Mouse (Mus musculus) stomach, embryonic 16.5 days (tissue): Measurements from ENCODE around the gene Krtcap2. TPM values are rescaled to one million over a fixed set of nuclear protein-coding genes. Genes with fewer than 3 reads are reported as not detected.
A peak's percentile ranks its signal among the peaks of the same experiment; 100 is the strongest.

Experiments used
- ATAC-seq: fragments of 200-750 bp; cut with Nextera tagmentation; 2 replicates; pipeline ENCODE4 v1.8.0; 2017; ENCODE audit warnings: moderate number of reproducible peaks, moderate TSS enrichment; ENCODE audit not compliant: insufficient read depth, low FRiP score
- H3K27ac ChIP-seq: fragments of 300-500 bp; sonication (generic); 2 replicates; pipeline ENCODE4 v1.5.1; 2014; ENCODE audit warnings: low read length
- H3K27me3 ChIP-seq: fragments of 300-500 bp; sonication (generic); 2 replicates; pipeline ENCODE4 v1.6.1; 2014; ENCODE audit warnings: low read length, control low read depth, mixed read lengths; ENCODE audit not compliant: control insufficient read depth, insufficient read depth
- H3K36me3 ChIP-seq: fragments of 300-500 bp; sonication (generic); 2 replicates; pipeline ENCODE4 v1.6.1; 2014; ENCODE audit warnings: low read length; ENCODE audit not compliant: control insufficient read depth, insufficient read depth
- H3K4me1 ChIP-seq: fragments of 300-500 bp; sonication (generic); 2 replicates; pipeline ENCODE4 v1.6.1; 2014; ENCODE audit warnings: low read length, control low read depth, mixed read lengths; ENCODE audit not compliant: control insufficient read depth, insufficient read depth
- H3K4me2 ChIP-seq: fragments of 300-500 bp; sonication (generic); 2 replicates; pipeline ENCODE4 v1.6.1; 2014; ENCODE audit warnings: low read depth, low read length, mixed read lengths
- H3K4me3 ChIP-seq: fragments of 300-500 bp; sonication (generic); replicated peaks from 2 replicates; pipeline ENCODE4 v1.5.1; 2014; ENCODE audit warnings: mild to moderate bottlenecking, low read length
- H3K9ac ChIP-seq: fragments of 300-500 bp; sonication (generic); 2 replicates; pipeline ENCODE4 v1.6.1; 2014; ENCODE audit warnings: low read length
- H3K9me3 ChIP-seq: fragments of 300-500 bp; sonication (generic); replicated peaks from 2 replicates; pipeline ENCODE4 v1.6.1; 2016; ENCODE audit warnings: low read length, control low read depth; ENCODE audit not compliant: control insufficient read depth
- WGBS: fragments of 180-500 bp; shearing (Covaris S2); extraction: QIAGEN DNeasy Blood & Tissue Kit; methylation state at CpG from one replicate; pipeline ENCODE4 v1.1.7; 2014; 5-methylcytosine and 5-hydroxymethylcytosine counted together
- polyA plus RNA-seq: library from polyadenylated mRNA; unstranded; fragments of >200 nt; fragmentation: Nextera tagmentation; extraction: Ambion mirVana; gene quantifications from 2 replicates; pipeline ENCODE4 v1.2.1, GENCODE M21; 2015

Krtcap2 gene
- polyA plus RNA-seq, 1 experiment from 2014 or later = 325 TPM

GRCm38 (mm10) chr3:89280606-89281511 is 35.1 kb downstream of the Krtcap2 start, which contains the start of gene Efna1:
Efna1 (minus strand) TSS chr3:89281142.
- WGBS = 1% methylated on average over 52 of the region's 52 CpGs
- Histone ChIP-seq H3K4me3 (peak within 1 kb of the TSS; percentile 62), H3K27ac (peak within 1 kb of the TSS; percentile 88), H3K4me1 (peaks cover 33% of the 10 kb centered on the region), H3K4me2 (peak within 1 kb of the TSS; percentile 98), H3K36me3 (no peaks in the 10 kb centered on the region), H3K27me3 (no peaks in the 10 kb centered on the region), H3K9me3 (no peaks in the 10 kb centered on the region), H3K9ac (peak within 1 kb of the TSS; percentile 78)
- ATAC-seq = peak; percentile 68

GRCm38 (mm10) chr3:89281579-89282290 is 36.0 kb downstream of the Krtcap2 start:
- Histone ChIP-seq H3K9ac (peak overlapping the region; percentile 78), H3K9me3 (no peaks in the 10 kb centered on the region), H3K36me3 (no peaks in the 10 kb centered on the region), H3K4me1 (peaks cover 27% of the 10 kb centered on the region), H3K27me3 (no peaks in the 10 kb centered on the region), H3K27ac (peak overlapping the region; percentile 88), H3K4me3 (peak overlapping the region; percentile 62), H3K4me2 (peak overlapping the region; percentile 98)
- ATAC-seq = no peak
- WGBS = 13% methylated on average over 20 of the region's 20 CpGs

GRCm38 (mm10) chr3:89282291-89282643 is 36.5 kb downstream of the Krtcap2 start:
- no peak overlapping the region for H3K4me3 ChIP-seq
- H3K27me3 ChIP-seq = no peaks in the 10 kb centered on the region
- H3K9me3 ChIP-seq = no peaks in the 10 kb centered on the region
- H3K4me1 ChIP-seq = peaks cover 23% of the 10 kb centered on the region
- 17% methylated on average over 4 of the region's 4 CpGs for WGBS
- no peaks in the 10 kb centered on the region for H3K36me3 ChIP-seq
- 0 out of 2 replicates have a peak overlapping the region, but pooled peaks have one; percentile 36 for H3K9ac ChIP-seq
- H3K4me2 ChIP-seq = no peak overlapping the region
- no peak overlapping the region; the same call in 1 of the 2 replicates for H3K27ac ChIP-seq
- ATAC-seq = no peak

- no peak overlapping the region for H3K4me3 ChIP-seq
- H3K9me3 ChIP-seq = no peaks in the 10 kb centered on the region
- H3K27ac ChIP-seq = no peak overlapping the region
- peaks cover 10% of the 10 kb centered on the region for H3K4me1 ChIP-seq
- no peaks in the 10 kb centered on the region for H3K36me3 ChIP-seq
- H3K9ac ChIP-seq = no peak overlapping the region
- 79% methylated on average over 3 of the region's 3 CpGs for WGBS
- no peak overlapping the region for H3K4me2 ChIP-seq
- no peaks in the 10 kb centered on the region for H3K27me3 ChIP-seq
- ATAC-seq = no peak
Measured at GRCm38 (mm10) chr3:89284261-89284660, 38.5 kb downstream of the Krtcap2 start.

- no peaks in the 10 kb centered on the region for H3K27me3 ChIP-seq
- no peaks in the 10 kb centered on the region for H3K9me3 ChIP-seq
- WGBS = 61% methylated on average over 2 of the region's 2 CpGs
- no peaks in the 10 kb centered on the region for H3K36me3 ChIP-seq
- no peak overlapping the region for H3K27ac ChIP-seq
- no peak overlapping the region for H3K4me2 ChIP-seq
- no peak overlapping the region for H3K9ac ChIP-seq
- no peak for ATAC-seq
- no peak overlapping the region for H3K4me3 ChIP-seq
- H3K4me1 ChIP-seq = peaks cover 4% of the 10 kb centered on the region
Measured at GRCm38 (mm10) chr3:89285526-89285925, 39.8 kb downstream of the Krtcap2 start.

GRCm38 (mm10) chr3:89287286-89287685 is 41.5 kb downstream of the Krtcap2 start:
- no peak for ATAC-seq
- no peaks in the 10 kb centered on the region for H3K4me1 ChIP-seq
- no peaks in the 10 kb centered on the region for H3K27me3 ChIP-seq
- no peaks in the 10 kb centered on the region for H3K9me3 ChIP-seq
- no peak overlapping the region for H3K9ac ChIP-seq
- no peak overlapping the region for H3K4me2 ChIP-seq
- WGBS = 56% methylated on average over 5 of the region's 5 CpGs
- no peak overlapping the region for H3K27ac ChIP-seq
- H3K4me3 ChIP-seq = no peak overlapping the region
- H3K36me3 ChIP-seq = no peaks in the 10 kb centered on the region

GRCm38 (mm10) chr3:89288503-89288928 is 42.8 kb downstream of the Krtcap2 start:
- Histone ChIP-seq H3K4me1 (no peaks in the 10 kb centered on the region), H3K9ac (no peak overlapping the region), H3K27me3 (no peaks in the 10 kb centered on the region), H3K9me3 (no peaks in the 10 kb centered on the region), H3K27ac (no peak overlapping the region), H3K36me3 (no peaks in the 10 kb centered on the region), H3K4me3 (no peak overlapping the region), H3K4me2 (no peak overlapping the region)
- 29% methylated on average over 7 of the region's 7 CpGs for WGBS
- no peak for ATAC-seq

GRCm38 (mm10) chr3:89291874-89292273 is 46.1 kb downstream of the Krtcap2 start:
- ATAC-seq = no peak
- 51% methylated on average over 10 of the region's 10 CpGs for WGBS

GRCm38 (mm10) chr3:89292303-89292702 is 46.5 kb downstream of the Krtcap2 start:
- Histone ChIP-seq H3K4me3 (no peak overlapping the region), H3K27ac (no peak overlapping the region), H3K27me3 (no peaks in the 10 kb centered on the region), H3K9me3 (no peaks in the 10 kb centered on the region), H3K9ac (no peak overlapping the region), H3K36me3 (no peaks in the 10 kb centered on the region), H3K4me1 (no peaks in the 10 kb centered on the region), H3K4me2 (no peak overlapping the region)
- 67% methylated on average over 5 of the region's 5 CpGs for WGBS
- ATAC-seq = no peak

More at GRCm38 (mm10) chr3:89291874-89292273, 46.1 kb downstream of the Krtcap2 start:
- Histone ChIP-seq H3K27ac (no peak overlapping the region), H3K4me1 (no peaks in the 10 kb centered on the region), H3K36me3 (no peaks in the 10 kb centered on the region), H3K9me3 (no peaks in the 10 kb centered on the region), H3K9ac (no peak overlapping the region), H3K27me3 (no peaks in the 10 kb centered on the region), H3K4me2 (no peak overlapping the region), H3K4me3 (no peak overlapping the region)
